Comparison of ENCODE assay signal across 8 mouse cellular contexts in the genomic region with DNA sequence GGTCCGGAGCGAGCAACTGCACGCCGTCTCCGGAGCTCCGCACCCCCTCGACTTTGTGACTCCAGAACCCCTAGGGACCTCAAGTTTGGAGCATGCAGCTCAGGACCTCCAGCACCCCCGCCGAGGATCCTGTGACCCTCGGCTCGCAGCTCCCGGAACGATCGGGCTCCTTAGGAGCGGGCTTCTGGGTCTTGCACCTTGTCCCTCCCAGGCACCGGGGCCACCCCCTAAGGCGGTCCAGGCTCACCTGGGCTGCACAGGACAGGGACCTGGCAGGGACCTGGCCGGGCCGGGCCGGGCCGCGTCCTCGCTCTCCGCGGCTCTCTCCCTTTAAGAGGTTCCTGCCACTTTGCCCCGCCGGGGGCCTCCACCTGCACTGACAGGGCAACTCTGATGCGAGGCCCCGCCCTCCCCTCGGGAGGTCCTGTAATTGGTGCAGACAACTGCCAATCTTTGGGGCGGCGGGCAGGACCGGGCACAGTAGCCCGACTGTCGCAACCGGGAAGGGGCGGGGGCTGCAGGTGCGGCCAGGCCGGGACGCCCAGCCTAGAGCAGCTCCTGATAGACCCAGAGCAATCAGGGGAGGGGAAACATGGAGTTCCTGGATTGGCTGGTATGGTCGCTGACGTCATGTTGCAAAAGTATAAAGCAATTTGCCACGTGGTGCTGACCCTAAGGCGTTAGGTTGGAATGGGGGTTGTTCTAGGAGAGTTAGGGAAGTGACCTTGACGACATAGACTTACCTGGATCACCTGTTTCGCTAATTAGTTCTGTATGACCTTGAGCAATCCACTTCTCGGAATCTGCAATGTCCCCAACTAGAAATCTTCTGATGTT. TPM values are rescaled to one million over a fixed set of nuclear protein-coding genes. Genes with fewer than 3 reads are reported as not detected.
DNase-seq lines count a peak whose midpoint lies in the region; ATAC-seq lines count a peak whose summit lies in the region.

Gene Epb41, minus strand, starts transcription at position 389 of the 837 bp plus-strand sequence.

- peak within 1 kb of the TSS; percentile 50 for H3K9ac ChIP-seq in hindbrain, embryonic 15.5 days

- ATAC-seq in hindbrain, embryonic 15.5 days (ENCODE audit: low FRiP score, low read depth) = peak; percentile 93

- WGBS in hindbrain, embryonic 15.5 days = 2% methylated on average over 47 of the region's 47 CpGs

- peaks cover 13% of the 10 kb centered on the region for H3K4me1 ChIP-seq in hindbrain, embryonic 15.5 days (replicated peaks)

- peak within 1 kb of the TSS; percentile 100 for H3K4me2 ChIP-seq in hindbrain, embryonic 15.5 days

- no peak within 1 kb of the TSS for H3K27ac ChIP-seq in hindbrain, embryonic 15.5 days (replicated peaks)

- peaks cover 11% of the 10 kb centered on the region; the same call in 1 of the 2 replicates for H3K27me3 ChIP-seq in hindbrain, embryonic 15.5 days

- peak; percentile 99 for DNase-seq in T-cell, adult 2 months (ENCODE audit: low spot score)
- peak; percentile 100 for DNase-seq in cerebellum, postnatal 36 days
- DNase-seq in frontal cortex, postnatal 36 days (ENCODE audit: low spot score in 2 of 2) = peak; percentile 94 to 95
- peak; percentile 92 for DNase-seq in left cerebral cortex, adult 11 months (ENCODE audit: low spot score)
- DNase-seq in lung, postnatal 4 days = peak; percentile 99
- peak; percentile 97 for DNase-seq in retina, postnatal 7 days (ENCODE audit: low read depth, low spot score)
- DNase-seq in urinary bladder, adult 2 months (ENCODE audit: low spot score) = peak; percentile 98

- H3K4me3 ChIP-seq in hindbrain, embryonic 15.5 days = peak within 1 kb of the TSS; percentile 63

- no peaks in the 10 kb centered on the region for H3K36me3 ChIP-seq in hindbrain, embryonic 15.5 days

- H3K9me3 ChIP-seq in hindbrain, embryonic 15.5 days = no peaks in the 10 kb centered on the region

RNA-seq across cellular contexts. Expression of gene Epb41, which starts in this region (rescaled TPM):
- 59.8 and 68.4 TPM in 2 replicates for polyA plus RNA-seq in hindbrain, embryonic 15.5 days (2015; fragmentation: Nextera tagmentation; extraction: Ambion mirVana)
- polyA plus RNA-seq in urinary bladder, adult 2 months (2012; rRNA removed) = 61.2 and 66.1 TPM in 2 replicates
